Mouse (Mus musculus): ENCODE results near the gene Ube2dnl2. TPM values are rescaled to one million over a fixed set of nuclear protein-coding genes. Genes with fewer than 3 reads are reported as not detected.

The Ube2dnl2 gene
- not detected for total RNA-seq (2021)
- long read RNA-seq, experiment 1: 0 reads
- long read RNA-seq, experiment 2: 0 reads

GRCm38 (mm10) chrX:114907282-114907681 lies at the start of gene Ube2dnl2:
Ube2dnl2 (plus strand) TSS chrX:114907582.
- DNase-seq (ENCODE audit: low spot score in 2 of 2): no peak

DNA sequence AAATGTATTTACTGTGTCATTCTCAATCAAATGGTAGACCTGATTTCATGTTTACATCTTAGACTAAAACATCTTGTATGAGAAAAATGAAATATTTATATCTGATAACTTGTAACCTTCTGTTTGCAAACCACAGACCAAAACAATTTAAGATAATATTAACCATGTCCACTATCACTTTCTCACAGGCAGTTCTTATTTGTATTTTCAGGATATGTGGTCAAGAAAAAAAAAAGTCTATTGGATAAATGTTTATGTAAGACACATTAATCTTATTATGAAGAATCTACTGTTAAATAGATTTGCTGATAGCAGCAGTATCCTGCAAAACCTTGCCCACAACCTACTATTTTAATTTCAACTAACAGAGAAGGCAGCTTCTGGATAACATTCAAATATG lies 11.9 kb upstream of the Ube2dnl2 start:
- DNase-seq (ENCODE audit: low spot score in 2 of 2): no peak

- no peak for DNase-seq (ENCODE audit: low spot score in 2 of 2)
These were observed 9.9 kb upstream of the Ube2dnl2 start for GRCm38 (mm10) chrX:114897506-114897905.

DNA sequence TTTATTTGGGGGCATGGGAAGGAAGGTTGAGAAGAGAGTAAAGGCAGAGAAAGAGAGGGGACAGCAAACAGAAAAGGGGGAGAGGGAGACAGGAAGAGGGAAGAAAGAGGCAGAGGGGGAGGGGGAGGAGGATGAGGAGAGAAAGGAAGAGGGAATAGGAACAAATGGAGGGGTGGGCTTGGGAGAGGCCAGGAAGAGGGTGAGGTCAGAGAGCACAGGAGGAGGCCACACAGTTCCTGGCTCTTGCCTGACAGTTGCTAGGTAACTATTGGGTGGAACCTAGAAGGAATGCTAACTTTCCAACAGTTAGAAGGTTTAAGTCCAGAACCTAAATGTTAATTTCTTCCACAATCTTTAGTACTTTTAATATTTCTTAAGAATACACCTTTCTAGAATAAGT lies 4.0 kb upstream of the Ube2dnl2 start:
- no peak for DNase-seq (ENCODE audit: low spot score in 2 of 2)

- no peak for DNase-seq (ENCODE audit: low spot score in 2 of 2)
These were observed 2.7 kb upstream of the Ube2dnl2 start, which contains the start of gene Ube2dnl1 for GRCm38 (mm10) chrX:114904712-114905111. Ube2dnl1 (plus strand) TSS chrX:114905012.

DNA sequence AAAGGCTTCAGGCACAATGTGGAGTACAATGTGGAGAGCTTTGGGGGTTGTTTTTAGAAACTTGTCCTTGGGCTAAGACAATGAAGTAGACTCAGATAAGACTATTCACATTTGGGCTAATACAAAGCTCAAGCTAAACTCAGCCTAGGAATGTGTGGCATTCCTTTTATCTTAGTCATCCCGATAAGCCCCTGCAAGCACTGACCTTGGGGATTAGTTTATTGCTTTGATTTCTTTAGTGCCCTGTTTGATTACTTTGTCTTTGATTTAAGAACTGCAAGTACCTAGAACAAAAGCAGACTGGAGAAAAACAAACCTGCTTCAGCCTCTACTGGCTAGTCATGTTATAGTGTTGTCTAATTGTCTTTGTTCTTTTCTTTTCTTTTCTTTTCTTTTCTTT lies 47.7 kb downstream of the Ube2dnl2 start:
- no peak for DNase-seq (ENCODE audit: low spot score in 2 of 2)

Other genes with a start within 250 kb of the Ube2dnl2 start
- gene Ube2dnl1, start 2.6 kb upstream of the Ube2dnl2 start, total RNA-seq (2021): not detected

Data from adrenal gland, adult 18-20 months (tissue).